Mouse (Mus musculus) limb, embryonic 12.5 days (tissue): ENCODE results near the gene Paqr6. TPM values are rescaled to one million over a fixed set of nuclear protein-coding genes. Genes with fewer than 3 reads are reported as not detected.

ENCODE experiments used
- ATAC-seq: fragments of 200-750 bp; cut with Nextera tagmentation; 2 replicates; pipeline ENCODE4 v1.8.0; 2017; ENCODE audit warnings: low read depth, moderate TSS enrichment; ENCODE audit not compliant: insufficient number of reproducible peaks, insufficient read depth, low FRiP score, low TSS enrichment
- H3K27ac ChIP-seq: fragments of 300-500 bp; sonication (generic); 2 replicates; pipeline ENCODE4 v1.5.1; 2016; ENCODE audit warnings: mild to moderate bottlenecking, moderate library complexity
- H3K27me3 ChIP-seq: fragments of 300-500 bp; sonication (generic); 2 replicates; pipeline ENCODE4 v1.6.1; 2016; ENCODE audit warnings: mild to moderate bottlenecking, moderate library complexity
- H3K36me3 ChIP-seq: fragments of 300-500 bp; sonication (generic); 2 replicates; pipeline ENCODE4 v1.6.1; 2016; ENCODE audit warnings: mild to moderate bottlenecking, moderate library complexity
- H3K4me1 ChIP-seq: fragments of 300-500 bp; sonication (generic); replicated peaks from 2 replicates; pipeline ENCODE4 v1.6.1; 2016
- H3K4me2 ChIP-seq: fragments of 300-500 bp; sonication (generic); 2 replicates; pipeline ENCODE4 v1.6.1; 2016; ENCODE audit warnings: mild to moderate bottlenecking, moderate library complexity
- H3K4me3 ChIP-seq: fragments of 300-500 bp; sonication (generic); replicated peaks from 2 replicates; pipeline ENCODE4 v1.5.1; 2016; ENCODE audit warnings: mild to moderate bottlenecking
- H3K9ac ChIP-seq: fragments of 300-500 bp; sonication (generic); replicated peaks from 2 replicates; pipeline ENCODE4 v1.6.1; 2016; ENCODE audit warnings: mild to moderate bottlenecking, moderate library complexity
- H3K9me3 ChIP-seq: fragments of 300-500 bp; sonication (generic); 2 replicates; pipeline ENCODE4 v1.6.1; 2016; ENCODE audit warnings: mild to moderate bottlenecking, moderate library complexity
- WGBS: fragments of 180-500 bp; shearing (Covaris S2); methylation state at CpG from one replicate; pipeline ENCODE4 v1.1.7; 2016; 5-methylcytosine and 5-hydroxymethylcytosine counted together
- polyA plus RNA-seq: library from polyadenylated mRNA; unstranded; fragments of >200 nt; fragmentation: Nextera tagmentation; extraction: Ambion mirVana; gene quantifications from 2 replicates; pipeline ENCODE4 v1.2.1, GENCODE M21; 2016

Gene Paqr6
- polyA plus RNA-seq = 2.8 and 3.2 TPM in 2 replicates

- H3K4me1 ChIP-seq = peaks cover 8% of the 10 kb centered on the region; the same call in 1 of the 2 replicates
- peaks cover 33% of the 10 kb centered on the region for H3K27me3 ChIP-seq
- no peak within 1 kb of the TSS for H3K4me3 ChIP-seq
- H3K4me2 ChIP-seq = peak within 1 kb of the TSS; percentile 27
- no peak within 1 kb of the TSS for H3K9ac ChIP-seq
- no peak for ATAC-seq
- H3K27ac ChIP-seq = 0 out of 2 replicates have a peak within 1 kb of the TSS, but pooled peaks have one; percentile 62
- no peaks in the 10 kb centered on the region for H3K9me3 ChIP-seq
- H3K36me3 ChIP-seq = peaks cover 34% of the 10 kb centered on the region
- under 1% methylated on average over 16 of the region's 16 CpGs for WGBS
These were observed at the start of gene Paqr6 for GRCm38 (mm10) chr3:88364337-88364736. Paqr6 (plus strand) TSS chr3:88364584.

GRCm38 (mm10) chr3:88324951-88325405 is 39.4 kb upstream of the Paqr6 start, which contains the start of gene Glmp:
Glmp (plus strand) TSS chr3:88325023.
- Histone ChIP-seq H3K4me3 (peak within 1 kb of the TSS; percentile 77), H3K9me3 (no peaks in the 10 kb centered on the region), H3K27me3 (no peaks in the 10 kb centered on the region), H3K27ac (0 out of 2 replicates have a peak within 1 kb of the TSS, but pooled peaks have one; percentile 45), H3K9ac (peak within 1 kb of the TSS; percentile 76), H3K4me1 (peaks cover 11% of the 10 kb centered on the region), H3K36me3 (peaks cover 77% of the 10 kb centered on the region), H3K4me2 (peak within 1 kb of the TSS; percentile 82)
- WGBS = under 1% methylated on average over 10 of the region's 10 CpGs
- ATAC-seq = no peak

- Histone ChIP-seq H3K36me3 (peaks cover 46% of the 10 kb centered on the region), H3K27ac (no peak overlapping the region), H3K9ac (no peak overlapping the region), H3K9me3 (no peaks in the 10 kb centered on the region), H3K27me3 (no peaks in the 10 kb centered on the region), H3K4me1 (peaks cover 11% of the 10 kb centered on the region), H3K4me3 (no peak overlapping the region), H3K4me2 (no peak overlapping the region)
- ATAC-seq = no peak
- WGBS = 50% methylated on average over 5 of the region's 5 CpGs
These were observed 35.4 kb upstream of the Paqr6 start for GRCm38 (mm10) chr3:88328956-88329355.

GRCm38 (mm10) chr3:88331282-88331681 is 33.1 kb upstream of the Paqr6 start:
- no peak for ATAC-seq
- H3K4me2 ChIP-seq = no peak overlapping the region
- H3K27me3 ChIP-seq = no peaks in the 10 kb centered on the region
- no peak overlapping the region for H3K4me3 ChIP-seq
- H3K27ac ChIP-seq = no peak overlapping the region
- peaks cover 43% of the 10 kb centered on the region for H3K36me3 ChIP-seq
- no peaks in the 10 kb centered on the region for H3K9me3 ChIP-seq
- WGBS = 26% methylated on average over 2 of the region's 2 CpGs
- no peak overlapping the region for H3K9ac ChIP-seq
- H3K4me1 ChIP-seq = peaks cover 9% of the 10 kb centered on the region; the same call in 1 of the 2 replicates

DNA sequence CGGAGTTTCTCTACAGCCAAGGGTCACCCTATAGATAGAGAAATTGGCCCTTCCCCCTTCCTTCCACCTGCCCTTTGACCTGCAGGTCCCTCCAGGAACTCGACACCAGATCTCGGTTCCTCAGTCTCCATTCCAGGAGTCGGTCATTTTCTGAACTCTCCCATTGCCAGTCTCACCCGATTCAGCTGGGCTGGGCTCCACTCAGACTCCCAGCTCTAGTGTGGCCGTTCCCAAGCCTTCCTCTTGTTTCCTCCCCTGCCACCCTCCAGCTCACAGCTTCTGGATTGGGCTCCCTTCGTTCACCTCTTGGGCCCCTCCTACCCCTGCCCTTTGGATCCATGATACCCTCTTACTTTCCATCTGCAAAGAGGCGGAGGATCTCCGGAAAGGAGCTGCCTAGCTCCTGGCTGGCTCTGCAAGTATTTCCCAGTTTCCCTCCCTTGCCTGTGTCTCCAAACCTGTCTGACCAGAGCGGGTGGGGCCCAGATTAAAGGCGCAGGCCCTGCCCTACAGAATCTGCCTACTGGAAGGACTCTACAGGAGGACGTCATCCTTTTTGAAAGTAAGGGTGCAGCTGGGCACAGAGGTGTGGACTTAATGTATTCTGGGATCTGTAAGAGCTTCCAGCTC is 30.2 kb upstream of the Paqr6 start:
- Histone ChIP-seq H3K36me3 (peaks cover 19% of the 10 kb centered on the region), H3K9ac (peak overlapping the region; percentile 37; the same call in 1 of the 2 replicates), H3K27me3 (no peaks in the 10 kb centered on the region), H3K4me1 (peaks cover 18% of the 10 kb centered on the region), H3K9me3 (no peaks in the 10 kb centered on the region), H3K27ac (peak overlapping the region; percentile 29; the same call in 1 of the 2 replicates), H3K4me3 (no peak overlapping the region; the same call in 1 of the 2 replicates), H3K4me2 (peak overlapping the region; percentile 75; the same call in 1 of the 2 replicates)
- no peak for ATAC-seq
- 48% methylated on average over 12 of the region's 12 CpGs for WGBS

- Histone ChIP-seq H3K4me1 (peaks cover 18% of the 10 kb centered on the region), H3K9ac (peak overlapping the region; percentile 92), H3K9me3 (no peaks in the 10 kb centered on the region), H3K27me3 (no peaks in the 10 kb centered on the region), H3K36me3 (peaks cover 11% of the 10 kb centered on the region; the same call in 1 of the 2 replicates), H3K4me3 (peak overlapping the region; percentile 83), H3K4me2 (peak overlapping the region; percentile 75), H3K27ac (peak overlapping the region; percentile 0; the same call in 1 of the 2 replicates)
- ATAC-seq = no peak
- WGBS = 44% methylated on average over 3 of the region's 3 CpGs
These were observed 29.4 kb upstream of the Paqr6 start for GRCm38 (mm10) chr3:88334902-88335435.

DNA sequence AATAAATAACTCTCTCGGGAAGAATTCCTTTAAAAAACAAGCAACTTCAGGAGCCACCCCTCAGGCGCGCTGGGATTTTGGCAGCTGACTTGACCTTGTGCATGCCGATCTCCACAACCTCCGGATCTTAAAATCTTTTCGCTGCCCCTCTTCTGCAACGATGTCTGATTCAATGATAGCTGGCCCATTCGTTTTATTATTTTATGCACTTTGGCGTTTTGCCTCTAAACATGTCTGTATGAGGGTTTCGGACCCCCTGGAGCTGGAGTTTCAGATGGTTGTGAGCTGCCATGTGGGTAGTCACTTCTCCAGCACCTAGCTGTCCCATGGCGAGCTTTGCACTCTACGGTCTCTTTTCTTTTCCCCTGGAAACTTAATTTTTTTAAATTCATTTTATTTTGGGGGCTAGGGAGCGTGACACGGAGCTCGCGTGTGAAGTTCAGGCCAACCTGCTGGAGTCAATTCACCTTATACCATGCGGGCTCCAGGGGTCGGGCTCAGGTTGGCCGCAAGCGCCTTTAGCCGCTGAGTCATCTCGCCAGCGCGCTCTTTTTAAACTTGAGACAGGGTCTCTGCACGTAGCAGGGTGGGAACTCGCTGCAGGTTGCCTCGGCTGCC is 28.8 kb upstream of the Paqr6 start:
- H3K4me1 ChIP-seq = peaks cover 18% of the 10 kb centered on the region
- ATAC-seq = peak; percentile 39; the same call in 1 of the 2 replicates
- H3K27ac ChIP-seq = peak overlapping the region; percentile 91
- 1% methylated on average over 27 of the region's 27 CpGs for WGBS
- H3K4me2 ChIP-seq = peak overlapping the region; percentile 75
- peak overlapping the region; percentile 83 for H3K4me3 ChIP-seq
- H3K9me3 ChIP-seq = no peaks in the 10 kb centered on the region
- H3K36me3 ChIP-seq = peaks cover 8% of the 10 kb centered on the region; the same call in 1 of the 2 replicates
- H3K27me3 ChIP-seq = no peaks in the 10 kb centered on the region
- H3K9ac ChIP-seq = peak overlapping the region; percentile 92

GRCm38 (mm10) chr3:88336058-88337013 is 28.0 kb upstream of the Paqr6 start, which contains the start of the genes Tmem79 and Smg5:
Tmem79 (minus strand) TSS chr3:88336148.
Smg5 (plus strand) TSS chr3:88336260.
- H3K4me1 ChIP-seq = peaks cover 18% of the 10 kb centered on the region
- ATAC-seq = peak; percentile 88
- peak within 1 kb of the TSS; percentile 83 for H3K4me3 ChIP-seq
- H3K27ac ChIP-seq = peak within 1 kb of the TSS; percentile 91
- H3K9ac ChIP-seq = peak within 1 kb of the TSS; percentile 92
- no peaks in the 10 kb centered on the region for H3K9me3 ChIP-seq
- 2% methylated on average over 55 of the region's 66 CpGs for WGBS
- H3K4me2 ChIP-seq = peak within 1 kb of the TSS; percentile 75
- H3K27me3 ChIP-seq = no peaks in the 10 kb centered on the region
- 0 out of 2 replicates have a peak, but pooled peaks cover 4% of the 10 kb centered on the region for H3K36me3 ChIP-seq

- Histone ChIP-seq H3K4me3 (peak overlapping the region; percentile 83), H3K27me3 (no peaks in the 10 kb centered on the region), H3K4me2 (peak overlapping the region; percentile 75), H3K27ac (no peak overlapping the region), H3K9ac (no peak overlapping the region), H3K4me1 (peaks cover 18% of the 10 kb centered on the region), H3K36me3 (peaks cover 13% of the 10 kb centered on the region), H3K9me3 (no peaks in the 10 kb centered on the region)
- 88% methylated on average over 11 of the region's 11 CpGs for WGBS
- ATAC-seq = no peak
These were observed 26.9 kb upstream of the Paqr6 start for GRCm38 (mm10) chr3:88337367-88338020.

GRCm38 (mm10) chr3:88338316-88338715 is 26.1 kb upstream of the Paqr6 start:
- H3K27me3 ChIP-seq = no peaks in the 10 kb centered on the region
- no peaks in the 10 kb centered on the region for H3K9me3 ChIP-seq
- peaks cover 18% of the 10 kb centered on the region for H3K4me1 ChIP-seq
- no peak overlapping the region for H3K9ac ChIP-seq
- no peak for ATAC-seq
- 95% methylated on average over 7 of the region's 7 CpGs for WGBS
- H3K4me2 ChIP-seq = no peak overlapping the region
- no peak overlapping the region for H3K4me3 ChIP-seq
- H3K27ac ChIP-seq = no peak overlapping the region
- peaks cover 21% of the 10 kb centered on the region for H3K36me3 ChIP-seq
